Mouse (Mus musculus) c-Kit-positive CD71-positive TER-119-negative erythroid progenitor cells, embryonic 14.5 days (primary cell): ENCODE results near the gene Stub1.
"Not testable (repeated sequence)": the region's sequence is repeated elsewhere in the genome, so short reads cannot be mapped to it uniquely, and the experiment has no call there.

Source experiments
- DNase-seq: peaks from one replicate; pipeline ENCODE4 v3.0.0-alpha.2; 2013; ENCODE audit warnings: low read depth

Gene Stub1

DNA sequence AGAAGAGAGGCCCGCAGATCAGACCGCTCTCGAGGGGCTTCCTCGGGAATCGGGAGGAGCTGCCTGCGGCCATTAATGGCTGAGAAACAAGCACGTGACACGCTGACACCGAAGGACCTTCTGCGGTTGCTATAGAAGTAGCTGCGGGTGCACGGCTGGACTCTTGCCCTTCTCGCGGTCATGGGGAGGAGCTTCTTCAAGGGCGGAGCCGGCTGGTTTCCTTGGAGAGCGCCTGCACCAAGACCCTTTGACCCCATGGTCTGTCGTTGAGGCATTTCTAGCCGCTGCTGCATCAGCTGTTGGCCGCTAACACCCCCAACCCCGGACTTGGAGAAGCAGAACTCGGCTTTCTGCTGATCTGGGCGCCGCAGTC is at the start of gene Stub1:
Gene Stub1 (minus strand): TSS at position 114 of the 373 bp plus-strand sequence.
- DNase-seq = no peak

DNA sequence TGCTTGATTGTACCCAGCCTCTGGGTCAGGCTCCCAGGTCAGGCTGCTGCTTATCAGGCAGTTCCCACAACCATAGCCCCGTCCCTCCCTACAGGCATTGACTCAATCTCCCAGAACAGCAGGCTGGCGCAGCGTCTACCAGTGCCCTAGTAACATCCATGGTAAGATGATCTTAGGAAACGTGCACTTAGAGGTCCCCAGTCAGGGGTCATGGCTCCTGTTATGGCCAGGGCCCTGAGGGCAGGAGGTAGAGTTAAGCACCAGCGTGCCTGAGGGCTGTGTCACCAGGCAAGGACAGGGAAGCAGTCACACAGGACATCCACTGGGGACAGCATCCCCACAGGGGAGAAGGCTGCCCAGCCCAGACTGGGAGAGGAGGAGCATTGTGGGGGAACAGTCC is 49.1 kb upstream of the Stub1 start:
- no peak for DNase-seq

DNA sequence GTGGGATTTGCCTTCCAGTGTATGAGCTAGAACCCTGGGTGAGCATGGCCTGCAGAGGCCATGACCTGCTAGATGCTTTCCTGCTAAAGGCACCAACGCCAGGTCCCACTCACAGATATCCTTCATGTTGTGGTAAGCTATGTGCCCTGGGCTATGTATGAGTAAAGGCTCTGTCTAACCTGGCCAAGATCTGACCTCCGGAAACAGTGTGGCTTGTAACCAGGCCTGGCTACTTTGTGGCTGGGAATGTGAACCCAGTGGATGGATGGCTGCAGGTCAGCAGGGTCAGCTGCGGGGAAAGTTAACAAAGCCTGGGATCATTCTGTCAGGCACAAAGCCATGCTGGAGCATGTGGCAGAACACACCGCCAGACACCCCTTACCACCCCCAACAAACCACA is 48.5 kb upstream of the Stub1 start:
- no peak for DNase-seq

DNA sequence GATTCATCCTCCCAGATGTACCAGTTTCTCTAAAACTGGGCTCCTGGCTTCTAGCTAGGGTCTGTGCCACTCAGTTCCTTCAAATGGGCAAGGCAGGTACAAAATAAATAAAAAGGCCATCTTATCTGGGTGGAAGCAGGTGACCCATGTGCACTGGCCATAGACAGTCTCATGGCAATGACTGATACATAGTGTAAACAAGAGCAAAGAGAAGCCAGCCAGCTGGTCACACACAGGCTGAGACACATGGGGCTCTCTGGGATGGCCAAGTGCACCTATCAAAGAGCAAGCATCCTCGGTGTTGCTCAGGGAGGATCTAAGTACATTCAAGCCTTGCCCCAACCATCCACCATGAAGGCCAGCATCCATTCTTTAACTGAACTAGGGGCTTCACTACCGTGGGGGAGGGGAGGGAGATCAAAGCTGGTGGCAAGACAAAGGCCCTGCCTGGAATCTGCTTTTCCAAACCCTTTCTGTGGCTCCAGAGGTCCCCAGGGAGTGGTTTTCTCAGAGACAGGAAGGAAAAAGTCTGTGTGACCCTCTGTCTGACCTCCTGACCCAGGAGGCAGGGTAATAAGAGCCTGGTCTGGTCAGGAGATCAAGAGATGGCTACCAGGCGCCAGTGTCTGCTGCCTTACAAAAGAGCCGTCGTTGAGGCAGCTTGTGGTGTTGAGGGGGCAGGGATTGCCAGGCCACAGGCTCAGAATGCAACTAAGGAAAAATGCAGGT is 47.9 kb upstream of the Stub1 start:
- no peak for DNase-seq

DNA sequence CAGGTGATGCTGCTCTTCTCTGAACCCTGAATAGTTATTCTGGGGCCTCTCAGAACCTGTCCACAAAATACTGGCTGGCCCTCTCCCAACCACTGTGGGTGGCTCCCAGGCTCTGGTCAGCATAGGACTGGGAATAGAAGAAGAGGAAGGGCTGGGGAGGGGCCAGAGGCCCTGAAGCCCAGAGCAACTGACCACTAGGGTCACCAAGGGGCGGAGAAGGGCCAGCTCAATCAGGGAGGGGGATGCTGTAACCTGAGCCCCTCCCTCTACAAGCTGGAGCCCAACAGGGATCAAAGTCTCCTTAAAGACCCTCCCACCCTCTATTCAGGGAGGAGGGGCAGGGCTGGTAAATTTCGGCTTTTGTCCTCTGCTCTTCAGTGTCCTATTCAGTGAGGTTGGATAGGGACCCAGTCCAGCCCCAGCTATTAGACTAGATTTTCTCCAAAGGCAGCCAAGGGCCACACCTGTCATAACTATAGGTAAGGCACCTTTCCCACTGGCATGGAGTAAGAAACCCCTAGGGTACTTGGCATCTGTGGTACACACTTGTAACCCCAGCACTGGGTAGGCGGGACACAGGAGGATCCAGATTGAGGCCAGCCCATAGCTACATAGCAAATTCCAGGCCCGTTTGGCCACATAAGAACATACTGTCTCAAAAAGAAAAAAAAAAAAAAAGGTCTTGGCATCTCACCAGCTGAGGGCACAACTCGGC is 47.1 kb upstream of the Stub1 start, which contains the start of gene Wfikkn1:
Gene Wfikkn1 (minus strand): TSS at position 663 of the 715 bp plus-strand sequence.
- DNase-seq = no peak

DNA sequence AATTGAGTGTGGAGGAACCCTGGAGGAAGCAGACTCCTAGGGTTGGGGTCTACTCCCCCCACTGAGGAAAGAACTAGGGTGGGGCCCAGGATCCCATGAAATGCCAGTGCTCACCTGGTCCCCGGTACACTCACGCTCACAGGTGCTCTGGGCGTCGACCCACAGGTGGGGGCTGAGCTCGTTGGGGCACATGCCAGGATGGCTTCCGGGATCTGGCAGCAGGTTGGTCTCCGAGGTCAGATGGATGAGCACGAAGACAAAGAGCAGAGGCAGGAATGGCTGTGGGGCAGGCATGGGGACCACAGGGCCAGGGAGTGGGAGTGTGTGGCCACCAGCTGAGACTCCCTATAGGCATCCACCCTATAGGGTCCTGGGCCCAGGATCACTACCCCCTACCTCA is 46.5 kb upstream of the Stub1 start:
- no peak for DNase-seq

DNA sequence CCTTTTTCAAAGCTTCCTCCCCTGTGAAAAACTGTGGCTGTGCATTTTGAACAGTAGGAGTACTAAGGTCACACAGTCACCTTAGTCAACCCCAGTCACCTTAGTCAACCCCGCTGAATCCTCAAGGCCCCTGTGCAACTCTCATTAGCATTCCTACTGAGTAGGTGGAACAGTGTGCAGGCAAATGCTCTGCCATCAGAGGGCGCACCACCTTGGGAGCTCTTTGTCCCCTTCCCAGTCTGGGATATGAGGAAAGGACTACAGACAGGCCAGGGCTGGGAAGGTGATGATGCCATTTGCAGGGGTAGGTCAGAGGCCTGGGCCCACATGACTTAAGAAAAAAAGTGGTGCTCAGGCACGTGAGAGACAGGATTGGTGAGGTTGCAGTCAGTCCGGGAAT is 46.1 kb upstream of the Stub1 start:
- DNase-seq = no peak

DNA sequence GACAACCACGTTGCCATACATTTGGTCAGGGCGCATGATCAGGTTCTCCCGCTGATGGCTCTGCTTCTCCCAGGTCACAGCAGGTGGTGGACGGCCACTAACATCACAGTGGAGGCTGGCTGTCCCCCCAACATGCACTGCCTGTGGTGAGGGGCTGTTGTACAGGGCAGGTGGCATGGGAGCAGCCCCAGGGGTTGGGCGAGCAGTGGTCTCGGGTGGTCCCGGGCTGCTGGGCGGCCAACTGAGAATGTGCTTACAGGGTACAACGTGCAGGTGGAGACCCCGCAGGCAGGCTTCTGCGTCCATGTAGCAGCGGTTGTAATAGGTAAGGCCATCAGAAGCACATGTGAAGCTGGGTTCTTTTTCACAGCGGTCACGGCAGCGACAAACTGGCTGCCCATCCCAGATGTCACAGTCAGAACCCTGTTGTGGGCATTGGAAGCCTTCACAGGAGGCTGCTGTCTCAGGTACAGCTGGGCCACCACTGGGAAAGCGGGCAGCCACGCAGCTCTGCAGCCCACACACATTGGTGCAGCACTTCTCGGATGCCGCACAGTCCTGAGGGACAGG is 45.5 kb upstream of the Stub1 start:
- DNase-seq = no peak

DNA sequence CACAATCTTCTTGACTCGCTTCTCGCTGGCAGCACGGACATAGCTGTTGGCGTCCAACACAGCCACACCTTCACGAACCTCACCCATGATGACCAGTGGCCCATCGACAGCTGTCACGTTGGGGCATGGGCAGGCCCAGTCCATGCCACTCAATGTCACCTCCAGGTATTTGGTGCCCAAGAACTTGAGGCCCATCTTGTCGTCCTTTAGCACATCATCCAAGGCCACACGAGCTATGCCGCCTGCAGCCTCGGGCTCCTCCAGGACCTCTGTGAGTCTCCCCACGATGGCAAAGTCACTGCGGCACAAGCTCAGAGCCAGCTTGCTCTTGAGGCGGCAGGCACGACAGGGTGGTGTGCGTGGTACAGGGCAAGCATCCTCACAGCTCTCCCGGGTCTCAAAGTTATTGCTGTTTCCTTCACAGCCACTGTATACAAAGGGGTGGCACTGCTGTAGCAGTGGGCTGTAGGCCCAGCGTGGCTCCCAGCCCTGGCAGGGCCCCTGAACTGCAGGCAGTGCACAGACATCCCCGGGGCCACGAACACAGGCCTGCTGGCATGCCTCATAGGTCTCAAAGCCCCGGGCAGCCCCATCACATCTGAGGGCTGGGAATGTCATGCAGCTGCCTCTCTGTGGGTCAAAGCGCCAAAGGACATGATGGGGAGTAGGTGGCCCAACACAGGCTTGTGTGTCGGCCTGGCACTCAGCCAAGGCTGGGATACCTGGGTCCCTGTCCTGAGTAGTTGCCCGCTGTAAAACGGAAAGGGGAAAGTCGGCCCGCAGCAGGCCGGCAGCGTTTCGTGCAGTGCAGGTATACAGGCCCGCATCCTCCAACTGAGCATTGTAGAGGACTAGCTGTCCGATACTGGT is 44.8 kb upstream of the Stub1 start:
- no peak for DNase-seq

DNA sequence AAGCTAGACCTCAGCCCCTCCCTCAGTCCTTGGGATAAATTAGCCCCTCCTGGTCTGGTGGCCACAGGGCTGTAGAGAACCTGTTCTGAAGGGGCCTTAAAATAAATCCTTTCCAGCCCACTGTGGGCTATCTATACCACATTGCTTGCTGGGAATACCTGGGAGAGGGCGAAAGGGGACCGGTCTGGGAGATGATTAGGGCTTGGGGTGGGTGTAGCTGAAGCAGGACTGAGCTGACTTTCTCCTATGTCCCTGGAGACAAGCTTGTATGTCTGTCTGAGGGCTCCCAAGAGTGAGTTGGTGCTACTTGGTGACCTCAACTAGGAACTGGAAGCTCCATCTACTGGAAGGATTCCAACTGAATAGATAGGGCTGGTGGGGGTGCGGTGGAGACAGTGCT is 43.8 kb upstream of the Stub1 start:
- no peak for DNase-seq

DNA sequence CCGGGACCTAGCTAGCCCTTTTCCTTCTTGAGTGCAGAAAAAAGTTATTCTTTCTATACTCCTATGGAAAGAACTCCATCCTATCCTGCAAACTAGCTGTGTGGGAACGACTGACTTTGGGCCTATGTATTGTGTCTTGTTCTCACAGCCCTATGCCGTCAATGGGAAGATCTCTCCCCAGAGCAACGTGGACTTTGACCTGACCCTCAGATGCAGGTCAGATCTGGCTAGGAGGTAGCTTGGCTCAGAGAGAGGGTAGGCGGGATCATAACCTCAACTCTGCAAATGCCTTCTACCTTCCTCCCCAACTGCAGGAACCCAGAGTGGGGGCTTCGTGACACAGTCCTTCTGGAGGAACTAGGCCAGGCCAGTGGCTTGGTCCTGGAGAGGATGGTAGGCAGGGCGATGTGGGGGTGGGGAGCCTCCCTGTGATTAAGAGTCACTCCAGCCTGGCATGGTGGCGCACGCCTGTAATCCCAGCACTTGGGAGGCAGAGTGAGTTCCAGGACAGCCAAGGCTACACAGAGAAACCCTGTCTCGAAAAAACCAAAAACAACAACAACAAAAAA is 43.2 kb upstream of the Stub1 start:
- no peak for DNase-seq

DNA sequence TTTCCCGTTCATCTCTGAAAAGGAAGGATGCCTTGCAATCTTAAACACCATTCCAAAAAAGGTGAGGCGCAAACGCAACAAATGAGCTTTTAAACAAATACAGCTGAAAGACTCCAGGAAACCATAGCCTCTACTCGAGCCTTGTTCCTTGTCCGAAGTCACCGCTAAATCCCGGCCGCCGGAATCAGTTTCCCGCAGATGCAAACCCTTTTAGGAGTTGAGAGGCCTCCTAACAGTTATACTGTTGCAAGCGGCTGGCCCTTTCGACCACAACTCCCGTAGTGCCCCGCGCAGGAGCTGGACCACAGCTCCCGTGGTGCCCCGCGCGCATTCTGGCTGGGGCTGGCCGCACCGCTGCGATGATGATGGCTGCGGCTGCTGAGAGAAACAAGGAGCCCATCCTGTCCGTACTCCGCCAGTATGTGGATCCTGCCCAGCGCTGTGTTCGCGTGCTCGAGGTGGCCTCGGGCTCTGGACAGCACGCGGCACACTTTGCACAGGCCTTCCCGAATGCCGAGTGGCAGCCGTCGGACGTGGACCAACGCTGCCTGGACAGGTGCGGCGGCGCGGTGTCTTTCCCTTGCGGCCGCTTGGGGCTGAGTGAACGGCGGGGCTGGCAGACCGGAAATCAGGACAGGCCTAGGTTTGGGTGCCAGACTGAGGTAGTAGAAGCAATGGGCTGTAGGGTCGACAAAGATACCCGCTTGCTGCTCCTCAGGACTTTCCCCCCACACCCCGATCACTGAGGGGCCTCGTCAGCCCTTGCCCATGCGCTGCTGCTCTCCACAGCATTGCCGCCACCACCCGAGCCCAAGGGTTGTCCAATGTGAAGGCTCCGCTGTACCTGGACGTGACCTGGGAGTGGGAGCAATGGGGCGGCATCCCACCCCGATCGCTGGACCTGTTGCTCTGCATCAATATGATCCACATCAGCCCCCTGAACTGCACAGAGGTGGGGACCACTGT is 42.2 kb upstream of the Stub1 start:
- DNase-seq = peak; percentile 79

DNA sequence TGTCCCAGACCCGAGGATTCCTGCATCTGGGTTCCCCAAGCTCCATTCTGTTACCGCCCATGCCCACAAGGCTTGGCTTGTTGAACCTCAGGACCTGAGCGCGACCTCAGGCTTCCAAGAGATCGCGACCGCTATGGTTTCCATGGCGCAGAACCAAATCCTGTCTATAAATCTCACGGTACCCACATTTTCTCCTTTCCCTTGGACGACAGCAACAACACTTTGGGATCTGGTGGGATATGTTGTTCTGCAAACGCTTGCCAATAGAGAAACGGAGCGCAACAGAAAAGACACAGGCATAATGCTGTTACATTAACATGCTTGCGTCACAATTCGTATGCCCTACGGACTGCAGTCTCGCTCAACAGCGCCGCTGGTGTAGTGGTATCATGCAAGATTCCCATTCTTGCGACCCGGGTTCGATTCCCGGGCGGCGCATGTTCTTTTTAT is 41.5 kb upstream of the Stub1 start, which contains the start of gene Mettl26:
Gene Mettl26 (plus strand): TSS at position 354 of the 450 bp plus-strand sequence.
- peak; percentile 88 for DNase-seq

DNA sequence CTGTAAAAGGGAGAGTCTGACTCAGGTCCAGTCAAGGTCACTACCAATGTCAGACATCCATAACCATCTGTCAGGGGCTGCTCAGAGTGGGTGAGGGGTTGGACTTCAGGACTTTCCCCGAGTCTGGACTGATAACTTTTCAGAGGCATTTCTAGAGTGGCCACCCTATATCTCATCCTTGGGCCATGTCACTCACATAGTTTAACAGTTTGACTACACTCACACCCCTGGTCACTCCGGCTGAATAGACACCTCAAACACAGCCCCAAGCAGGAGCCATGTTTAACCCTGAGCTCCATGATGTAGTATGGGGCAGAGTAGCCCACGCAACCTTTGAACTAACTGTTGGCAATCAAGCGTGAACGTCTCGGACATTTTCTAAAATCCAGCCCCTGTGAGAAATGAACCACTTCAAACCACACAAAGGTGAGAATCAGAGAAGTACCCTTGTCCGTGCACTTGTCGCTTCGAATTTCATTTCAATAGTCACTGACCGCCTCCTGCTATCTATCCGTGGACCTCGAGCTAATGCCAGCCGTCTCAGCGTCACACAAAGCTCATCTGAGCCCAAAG is 41.0 kb upstream of the Stub1 start:
- DNase-seq = no peak

DNA sequence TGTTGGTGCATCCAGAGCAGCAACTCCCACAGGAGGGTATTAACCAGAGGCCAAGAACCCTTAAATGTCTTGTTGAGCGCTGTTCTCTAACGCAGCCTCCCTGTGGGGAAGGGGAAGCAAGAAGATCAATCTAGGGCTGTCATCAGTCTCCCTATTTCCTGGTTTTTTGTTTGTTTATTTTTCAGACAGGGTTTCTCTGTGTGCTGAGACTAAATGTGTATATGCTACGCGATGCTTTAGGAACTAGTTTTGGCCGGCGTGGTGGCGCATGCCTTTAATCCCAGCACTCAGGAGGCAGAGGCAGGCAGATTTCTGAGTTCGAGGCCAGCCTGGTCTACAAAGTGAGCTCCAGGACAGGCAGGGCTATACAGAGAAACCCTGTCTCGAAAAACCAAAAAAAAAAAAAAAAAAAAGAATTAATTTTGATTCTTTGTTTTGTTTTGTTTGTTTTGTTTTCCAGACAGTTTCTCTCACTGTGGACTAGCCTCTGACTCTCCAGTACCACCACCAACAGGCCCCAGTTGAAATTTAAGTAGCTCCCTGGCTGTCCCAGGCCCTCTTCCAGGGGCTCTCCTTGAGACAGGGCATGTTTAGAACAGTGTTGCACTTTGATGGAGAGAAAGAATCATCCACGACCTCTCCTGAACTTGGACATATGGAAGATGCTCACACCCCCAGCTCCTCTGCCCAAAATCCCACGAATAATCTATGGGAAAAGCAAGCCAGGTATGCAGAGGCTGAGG is 40.4 kb upstream of the Stub1 start:
- no peak for DNase-seq

DNA sequence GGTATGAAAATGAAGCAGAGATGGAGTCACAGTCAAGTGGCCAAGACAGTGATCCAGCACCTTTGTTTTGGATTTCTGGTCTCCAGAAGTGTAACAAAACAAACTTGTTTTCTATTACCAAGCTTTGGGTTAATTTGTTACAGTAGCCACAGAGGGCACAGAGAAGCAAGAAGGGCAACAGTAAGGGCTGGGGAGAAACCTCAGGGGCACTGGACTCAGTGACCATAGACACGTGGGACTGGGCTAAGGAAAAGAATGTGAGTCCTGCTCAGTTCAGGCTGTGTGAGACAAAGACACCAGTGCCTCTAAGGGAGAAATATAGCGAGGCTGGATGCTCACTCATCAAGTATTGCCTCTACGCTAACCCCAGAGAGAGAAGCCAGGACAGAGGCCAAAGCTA is 39.5 kb upstream of the Stub1 start:
- DNase-seq = no peak

DNA sequence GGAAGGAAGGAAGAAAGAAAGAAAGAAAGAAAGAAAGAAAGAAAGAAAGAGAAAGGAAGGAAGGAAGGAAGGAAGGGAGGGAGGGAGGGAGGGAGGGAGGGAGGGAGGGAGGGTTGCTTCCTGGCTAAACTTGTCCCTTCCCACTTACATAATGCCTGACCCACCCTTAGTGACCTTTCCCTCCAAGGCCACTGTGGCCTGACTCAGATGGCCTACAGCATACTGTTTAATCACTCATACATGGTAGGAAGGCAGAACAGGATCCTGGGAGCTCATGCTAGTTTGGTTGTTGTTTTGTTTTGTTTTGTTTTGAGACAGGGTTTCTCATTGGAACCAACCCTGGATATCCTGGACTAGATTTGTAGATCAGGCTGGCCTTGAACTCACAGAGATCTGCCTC is 38.4 kb upstream of the Stub1 start:
- DNase-seq = not testable (repeated sequence)

DNA sequence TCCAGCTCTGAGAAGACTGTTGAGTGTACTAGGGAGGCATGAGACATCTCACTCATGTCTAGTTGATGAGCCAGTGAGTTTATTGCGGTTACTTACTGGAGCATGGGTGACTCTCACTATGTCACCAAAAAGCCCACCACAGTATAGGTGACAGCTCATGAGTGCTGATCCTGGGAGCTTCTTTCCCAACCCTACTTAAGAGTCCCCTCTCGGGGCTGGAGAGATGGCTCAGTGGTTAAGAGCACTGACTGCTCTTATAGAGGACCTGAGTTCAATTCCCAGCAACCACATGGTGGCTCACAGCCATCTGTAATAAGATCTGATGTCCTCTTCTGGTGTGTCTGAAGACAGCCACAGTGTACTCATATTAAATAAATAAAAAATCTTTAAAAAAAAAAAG is 36.8 kb upstream of the Stub1 start:
- no peak for DNase-seq

DNA sequence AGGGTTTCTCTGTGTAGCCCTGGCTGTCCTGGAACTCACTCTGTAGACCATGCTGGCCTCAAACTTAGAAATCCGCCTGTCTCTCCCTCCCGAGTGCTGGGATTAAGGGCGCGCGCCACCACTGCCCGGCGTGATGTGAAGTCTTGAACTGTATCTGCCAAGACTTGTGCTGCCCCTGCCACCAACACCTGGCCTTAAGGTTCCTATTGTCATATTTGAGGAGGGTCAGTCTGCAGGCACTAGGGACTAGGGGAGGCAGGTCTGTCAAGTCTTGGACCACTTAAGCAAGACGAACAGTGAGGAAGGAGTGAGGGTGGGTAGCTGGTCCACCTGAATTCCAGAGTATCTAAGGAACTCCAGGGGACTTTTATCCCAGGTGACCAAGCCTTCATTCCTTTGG is 36.3 kb upstream of the Stub1 start:
- no peak for DNase-seq
